Mouse (Mus musculus): ENCODE data around the gene Ufsp2. TPM values are rescaled to one million over a fixed set of nuclear protein-coding genes. Genes with fewer than 3 reads are reported as not detected.

Gene Ufsp2
- 2.5 TPM in 1 of 2 replicates, not detected in the other for polyA plus RNA-seq (2012; ENCODE audit: insufficient read depth, low replicate concordance)

GRCm38 (mm10) chr8:45975126-45975836 is at the start of gene Ufsp2, which contains the start of gene 1700029J07Rik:
Gene Ufsp2, plus strand, starts transcription at chr8:45975528.
Gene 1700029J07Rik, minus strand, starts transcription at chr8:45975252.
- Histone ChIP-seq H3K36me3 (replicated peaks; ENCODE audit: low read length) (peaks cover 52% of the 10 kb centered on the region), H3K9me3 (peaks cover 12% of the 10 kb centered on the region), H3K27me3 (replicated peaks) (no peaks in the 10 kb centered on the region), H3K4me3 (replicated peaks) (peak within 1 kb of the TSS; percentile 97), H3K4me1 (peaks cover 35% of the 10 kb centered on the region)
- TF ChIP-seq FLI1 (IDR thresholded peaks at IDR 0.05; ENCODE audit: low read length) = peak; percentile 87
- no peak for TF ChIP-seq GATA1 (IDR thresholded peaks at IDR 0.05; ENCODE audit: borderline replicate concordance, low read length)

DNA sequence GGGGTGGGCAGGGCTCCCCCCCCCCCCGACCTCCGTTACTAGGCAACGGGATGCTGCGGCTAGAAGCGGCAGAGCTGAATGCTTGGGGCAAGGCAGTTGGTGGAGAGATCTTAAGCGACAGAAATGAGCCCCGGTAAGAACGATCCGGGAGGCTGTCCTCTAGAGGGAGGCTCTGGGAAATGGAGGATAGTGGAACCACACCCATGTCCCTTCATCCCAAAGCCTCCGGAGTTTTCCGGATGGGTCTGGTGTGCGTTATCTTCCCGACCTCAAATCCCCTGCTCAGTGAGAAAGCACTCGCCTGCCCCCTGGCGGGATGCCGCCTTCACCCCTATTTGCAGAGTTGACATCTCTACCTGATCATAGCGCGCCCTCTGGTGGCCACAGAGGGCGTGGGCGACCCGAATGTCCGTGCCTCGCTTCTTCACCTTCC is 40.7 kb upstream of the Ufsp2 start, which contains the start of gene Ccdc110:
Gene Ccdc110, plus strand, starts transcription at position 38 of the 433 bp plus-strand sequence.
- TF ChIP-seq FLI1 (IDR thresholded peaks at IDR 0.05; ENCODE audit: low read length) (no peak), GATA1 (IDR thresholded peaks at IDR 0.05; ENCODE audit: borderline replicate concordance, low read length) (no peak)
- H3K9me3 ChIP-seq = peaks cover 7% of the 10 kb centered on the region; the same call in 1 of the 2 replicates
- H3K27me3 ChIP-seq (replicated peaks) = peaks cover 5% of the 10 kb centered on the region
- H3K4me3 ChIP-seq (replicated peaks) = peak within 1 kb of the TSS; percentile 74
- H3K4me1 ChIP-seq = peaks cover 8% of the 10 kb centered on the region
- H3K36me3 ChIP-seq (replicated peaks; ENCODE audit: low read length) = no peaks in the 10 kb centered on the region

DNA sequence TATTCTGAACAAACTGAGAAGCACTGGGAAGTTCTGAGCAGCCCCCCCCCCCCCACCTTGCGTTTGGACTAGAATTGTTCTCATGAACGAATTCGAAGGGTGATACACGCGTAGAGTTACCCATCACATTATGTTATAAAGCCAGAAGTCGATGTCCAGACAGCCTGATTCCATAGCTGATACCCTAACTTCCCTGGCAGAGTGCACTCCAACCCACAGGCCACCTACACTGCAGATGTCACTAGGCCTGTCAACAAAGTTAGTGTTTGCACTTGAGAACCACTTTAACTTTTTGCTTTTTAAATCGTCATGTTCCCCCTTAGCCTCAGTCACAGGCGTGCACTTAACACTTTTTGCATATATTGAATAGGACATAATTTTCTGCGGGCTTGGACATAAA is 38.3 kb upstream of the Ufsp2 start:
- Histone ChIP-seq H3K36me3 (replicated peaks; ENCODE audit: low read length) (no peaks in the 10 kb centered on the region), H3K27me3 (replicated peaks) (peaks cover 8% of the 10 kb centered on the region), H3K4me3 (replicated peaks) (no peak overlapping the region), H3K4me1 (peaks cover 8% of the 10 kb centered on the region), H3K9me3 (no peaks in the 10 kb centered on the region; the same call in 1 of the 2 replicates)
- no peak for TF ChIP-seq FLI1 (IDR thresholded peaks at IDR 0.05; ENCODE audit: low read length)
- TF ChIP-seq GATA1 (IDR thresholded peaks at IDR 0.05; ENCODE audit: borderline replicate concordance, low read length) = no peak

DNA sequence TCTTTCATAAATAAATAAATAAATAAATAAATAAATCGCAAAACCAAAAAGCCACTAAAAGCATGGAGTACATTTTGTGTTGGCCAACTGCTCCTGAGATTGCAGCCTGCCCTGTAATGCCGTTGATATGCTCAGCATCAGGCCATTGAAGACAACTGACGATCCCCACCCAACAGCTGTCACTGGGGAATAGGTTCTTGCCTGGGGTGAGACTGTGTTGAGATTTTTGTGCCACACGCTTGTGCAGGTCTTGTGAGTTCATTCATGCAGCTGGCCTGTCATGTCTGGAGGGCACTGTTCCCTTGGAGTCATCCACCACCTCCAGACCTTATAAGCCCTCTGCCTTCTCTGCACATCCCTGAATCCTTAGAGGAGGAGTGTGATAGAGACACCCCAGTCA is 29.0 kb upstream of the Ufsp2 start:
- H3K36me3 ChIP-seq (replicated peaks; ENCODE audit: low read length) = no peaks in the 10 kb centered on the region
- H3K27me3 ChIP-seq (replicated peaks) = peaks cover 2% of the 10 kb centered on the region
- no peak overlapping the region for H3K4me3 ChIP-seq (replicated peaks)
- H3K4me1 ChIP-seq = no peaks in the 10 kb centered on the region
- H3K9me3 ChIP-seq = no peaks in the 10 kb centered on the region
- TF ChIP-seq GATA1 (IDR thresholded peaks at IDR 0.05; ENCODE audit: borderline replicate concordance, low read length) (no peak), FLI1 (IDR thresholded peaks at IDR 0.05; ENCODE audit: low read length) (no peak)

DNA sequence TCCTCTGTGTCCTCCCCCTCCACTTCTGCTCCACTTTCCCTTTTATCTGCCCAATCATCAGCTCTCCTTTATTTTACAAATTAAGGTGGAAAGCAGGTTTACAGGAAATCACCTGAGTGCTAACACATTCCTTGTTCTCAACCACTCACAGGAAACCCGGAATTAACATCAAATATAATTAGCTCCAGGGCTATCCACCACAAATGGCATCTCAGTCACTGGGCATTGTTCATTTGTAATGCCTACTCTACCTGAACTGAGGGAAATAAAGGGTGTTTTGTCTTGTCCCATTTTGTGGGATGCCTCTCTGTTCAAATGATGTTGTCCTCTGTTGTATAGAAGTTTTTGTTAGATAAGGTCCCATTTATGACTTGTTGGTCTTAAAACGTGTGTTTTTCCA is 24.7 kb upstream of the Ufsp2 start:
- no peak overlapping the region for H3K4me3 ChIP-seq (replicated peaks)
- no peak for TF ChIP-seq FLI1 (IDR thresholded peaks at IDR 0.05; ENCODE audit: low read length)
- H3K27me3 ChIP-seq (replicated peaks) = no peaks in the 10 kb centered on the region
- no peaks in the 10 kb centered on the region for H3K9me3 ChIP-seq
- H3K36me3 ChIP-seq (replicated peaks; ENCODE audit: low read length) = no peaks in the 10 kb centered on the region
- H3K4me1 ChIP-seq = no peaks in the 10 kb centered on the region

- Histone ChIP-seq H3K36me3 (replicated peaks; ENCODE audit: low read length) (peaks cover 23% of the 10 kb centered on the region), H3K4me3 (replicated peaks) (no peak overlapping the region), H3K9me3 (peaks cover 5% of the 10 kb centered on the region), H3K4me1 (peaks cover 11% of the 10 kb centered on the region), H3K27me3 (replicated peaks) (no peaks in the 10 kb centered on the region)
- no peak for TF ChIP-seq GATA1 (IDR thresholded peaks at IDR 0.05; ENCODE audit: borderline replicate concordance, low read length)
- TF ChIP-seq FLI1 (IDR thresholded peaks at IDR 0.05; ENCODE audit: low read length) = no peak
Observed at GRCm38 (mm10) chr8:45970894-45971293, 4.4 kb upstream of the Ufsp2 start.

- H3K4me1 ChIP-seq = peaks cover 34% of the 10 kb centered on the region
- H3K36me3 ChIP-seq (replicated peaks; ENCODE audit: low read length) = peaks cover 40% of the 10 kb centered on the region
- peaks cover 12% of the 10 kb centered on the region for H3K9me3 ChIP-seq
- H3K27me3 ChIP-seq (replicated peaks) = no peaks in the 10 kb centered on the region
- peak overlapping the region; percentile 48 for H3K4me3 ChIP-seq (replicated peaks)
- TF ChIP-seq GATA1 (IDR thresholded peaks at IDR 0.05; ENCODE audit: borderline replicate concordance, low read length) (no peak), FLI1 (IDR thresholded peaks at IDR 0.05; ENCODE audit: low read length) (no peak)
Observed at GRCm38 (mm10) chr8:45973988-45974505, 1.3 kb upstream of the Ufsp2 start.

GRCm38 (mm10) chr8:45975837-45976468 is 625 bp downstream of the Ufsp2 start:
- Histone ChIP-seq H3K27me3 (replicated peaks) (no peaks in the 10 kb centered on the region), H3K4me3 (replicated peaks) (peak overlapping the region; percentile 97), H3K36me3 (replicated peaks; ENCODE audit: low read length) (peaks cover 55% of the 10 kb centered on the region), H3K4me1 (peaks cover 35% of the 10 kb centered on the region), H3K9me3 (peaks cover 10% of the 10 kb centered on the region)
- TF ChIP-seq GATA1 (IDR thresholded peaks at IDR 0.05; ENCODE audit: borderline replicate concordance, low read length) = no peak
- TF ChIP-seq FLI1 (IDR thresholded peaks at IDR 0.05; ENCODE audit: low read length) = no peak

DNA sequence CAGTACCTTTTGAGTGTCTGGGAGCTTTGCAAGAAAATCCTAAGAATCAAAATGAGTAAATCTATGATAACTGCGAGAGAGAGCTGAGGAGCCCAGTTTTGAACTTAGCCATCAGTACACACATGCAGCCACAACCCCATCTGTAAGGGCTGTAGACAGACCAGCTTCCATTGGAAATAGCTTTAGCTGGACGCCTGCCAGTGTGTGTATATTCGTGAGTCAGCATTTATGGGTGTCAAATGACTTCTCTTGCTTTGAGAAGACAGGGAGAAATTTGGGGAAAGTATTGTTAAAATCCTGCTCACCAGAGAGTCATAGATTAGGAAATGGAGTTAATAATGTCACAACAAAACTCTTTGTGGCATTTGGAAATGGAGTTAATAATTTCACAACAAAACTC is 11.3 kb downstream of the Ufsp2 start:
- Histone ChIP-seq H3K9me3 (no peaks in the 10 kb centered on the region), H3K27me3 (replicated peaks) (no peaks in the 10 kb centered on the region), H3K4me1 (peaks cover 34% of the 10 kb centered on the region), H3K4me3 (replicated peaks) (no peak overlapping the region), H3K36me3 (replicated peaks; ENCODE audit: low read length) (peaks cover 85% of the 10 kb centered on the region)
- TF ChIP-seq FLI1 (IDR thresholded peaks at IDR 0.05; ENCODE audit: low read length) (no peak), GATA1 (IDR thresholded peaks at IDR 0.05; ENCODE audit: borderline replicate concordance, low read length) (no peak)

- Histone ChIP-seq H3K4me3 (replicated peaks) (no peak overlapping the region), H3K9me3 (no peaks in the 10 kb centered on the region), H3K36me3 (replicated peaks; ENCODE audit: low read length) (peaks cover 80% of the 10 kb centered on the region), H3K27me3 (replicated peaks) (no peaks in the 10 kb centered on the region), H3K4me1 (peaks cover 35% of the 10 kb centered on the region)
- no peak for TF ChIP-seq GATA1 (IDR thresholded peaks at IDR 0.05; ENCODE audit: borderline replicate concordance, low read length)
- no peak for TF ChIP-seq FLI1 (IDR thresholded peaks at IDR 0.05; ENCODE audit: low read length)
Observed at GRCm38 (mm10) chr8:45988189-45988588, 12.9 kb downstream of the Ufsp2 start.

Data from megakaryocyte, embryonic 14.5 days (primary cell).